Mouse (Mus musculus) layer of hippocampus, postnatal 36 days (tissue): Measurements from ENCODE around the gene Etl4. TPM values are rescaled to one million over a fixed set of nuclear protein-coding genes. Genes with fewer than 3 reads are reported as not detected.
A peak's percentile ranks its signal among the peaks of the same experiment; 100 is the strongest.

Experiments
- DNase-seq, 2 experiments: peaks; one replicate each; pipeline ENCODE4 v3.0.0; 2022
- total RNA-seq, 2 experiments: library from RNA; stranded (reverse); gene quantifications; 2 replicates each; pipeline ENCODE4 v1.2.3; 2021

Etl4 gene
- total RNA-seq, 2 experiments from 2014 or later: 70.1 to 73.3 TPM

DNA sequence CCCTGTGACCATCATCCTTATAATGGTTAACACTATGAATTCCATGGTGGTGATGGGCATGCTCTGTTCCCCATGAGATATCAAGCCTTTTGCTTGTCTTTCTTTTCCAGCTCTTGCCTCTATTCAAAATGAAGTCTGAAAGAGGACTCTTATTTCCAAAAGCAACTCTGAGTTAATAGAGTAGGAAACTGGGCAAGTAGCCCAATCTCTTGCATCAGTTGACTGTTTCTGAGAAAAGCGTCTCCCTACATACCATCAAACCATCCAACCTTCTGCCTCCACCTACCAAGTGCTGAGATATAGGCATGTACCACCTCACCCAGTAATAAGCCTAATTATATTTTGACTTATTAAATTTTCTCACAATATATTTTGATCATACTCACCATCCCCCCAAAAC is 658.9 kb downstream of the Etl4 start:
- no peak for DNase-seq

DNA sequence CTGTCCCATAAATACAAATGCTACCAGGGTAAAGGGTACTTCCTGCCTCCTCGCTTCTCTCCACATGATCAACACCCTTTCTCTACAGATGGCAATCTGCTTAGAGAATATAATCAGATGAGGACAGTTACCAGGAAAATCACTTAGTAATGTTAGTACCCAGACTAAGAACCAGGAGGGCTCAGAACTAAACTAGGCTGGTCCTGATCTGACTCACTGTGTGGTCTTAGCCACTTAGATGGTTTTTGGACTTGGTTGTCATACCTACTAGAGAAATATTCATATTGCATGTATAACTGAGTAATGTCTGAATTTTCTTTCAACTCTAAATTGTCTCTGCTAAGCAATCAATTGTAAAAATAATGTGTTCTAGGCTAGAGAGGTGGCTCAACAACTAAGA is 662.4 kb downstream of the Etl4 start:
- DNase-seq: no peak

DNA sequence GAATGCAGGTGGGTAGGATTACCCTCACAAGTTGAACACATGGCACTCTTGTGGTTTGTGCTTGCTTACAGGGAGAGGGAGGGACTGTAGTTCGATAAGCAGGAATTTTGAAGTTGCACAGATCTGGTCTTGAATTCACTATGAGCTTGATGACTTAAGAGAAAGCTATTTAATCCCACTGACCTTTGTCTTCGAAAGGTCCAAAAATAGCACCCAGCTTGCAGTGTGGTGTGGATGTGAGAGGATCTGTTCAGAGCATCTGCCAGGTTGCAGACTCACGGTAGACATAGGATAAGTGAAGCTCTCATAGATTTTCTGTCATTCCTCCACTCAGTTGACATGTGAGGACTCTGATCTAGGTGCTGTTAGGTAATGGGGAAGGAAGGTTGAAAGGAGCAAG is 670.8 kb downstream of the Etl4 start:
- DNase-seq: no peak

DNA sequence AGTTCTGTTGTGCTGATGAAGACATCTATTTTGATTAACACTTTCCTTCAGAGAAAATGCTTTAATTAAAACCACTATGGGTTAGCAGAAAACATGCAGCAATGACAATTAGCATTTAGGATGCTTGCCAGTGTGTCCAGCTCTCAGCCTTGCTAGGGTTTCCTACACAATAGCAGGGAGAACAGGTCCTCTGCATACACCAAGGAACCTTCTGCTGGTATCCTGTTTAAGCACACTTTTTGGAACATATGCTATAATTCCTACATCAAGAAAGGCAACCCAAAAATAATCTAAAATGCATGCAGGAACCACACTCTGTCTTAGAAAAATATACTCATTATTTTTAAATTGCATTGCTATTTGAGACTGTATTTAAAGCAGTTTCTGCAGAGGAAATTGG is 673.5 kb downstream of the Etl4 start:
- no peak for DNase-seq

DNA sequence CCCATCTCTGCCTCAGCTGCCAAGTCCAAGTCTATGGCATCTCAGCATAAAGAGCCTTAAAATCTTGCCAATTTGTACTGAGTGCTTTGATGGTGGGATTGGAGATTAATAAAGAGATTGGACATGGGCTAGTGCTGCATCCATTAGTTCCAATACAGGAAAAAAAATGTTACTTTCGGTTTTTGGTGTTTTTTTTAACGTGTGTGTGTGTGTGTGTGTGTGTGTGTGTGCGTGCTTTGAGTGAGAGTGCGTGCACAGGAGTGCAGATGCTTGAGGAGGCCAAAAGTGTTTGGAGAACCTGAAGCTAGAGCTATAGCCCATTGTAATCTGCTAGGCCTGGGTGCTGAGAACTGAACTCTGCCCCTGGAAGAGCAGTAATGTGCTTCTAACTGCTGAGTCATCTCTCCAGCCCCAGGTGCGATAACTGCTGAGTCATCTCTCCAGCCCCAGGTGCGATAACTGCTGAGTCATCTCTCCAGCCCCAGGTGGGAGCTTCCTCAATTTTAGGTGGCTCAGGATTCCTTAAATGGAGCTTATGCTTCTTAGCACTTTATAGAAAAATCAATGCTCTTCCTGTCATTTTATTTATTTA is 674.1 kb downstream of the Etl4 start:
- DNase-seq: no peak

DNA sequence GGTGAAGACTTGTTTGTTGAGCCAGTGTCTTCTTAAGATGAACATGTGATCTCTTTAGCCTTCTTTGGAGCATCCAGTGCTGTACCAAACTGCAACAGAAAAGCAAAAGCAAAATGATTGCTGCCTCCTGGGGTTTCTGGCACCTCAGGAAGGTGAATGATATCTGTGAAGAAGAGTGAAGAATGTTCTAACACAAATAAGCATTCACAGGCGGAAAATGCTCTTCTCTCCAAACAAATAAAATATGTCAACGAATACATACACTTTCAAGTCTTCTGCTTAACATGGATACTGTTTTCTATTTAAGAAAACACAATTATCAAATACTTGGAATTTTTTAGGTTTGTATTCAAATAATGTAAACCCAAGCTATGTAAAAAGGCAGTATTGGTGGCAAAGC is 678.3 kb downstream of the Etl4 start:
- DNase-seq: no peak

DNA sequence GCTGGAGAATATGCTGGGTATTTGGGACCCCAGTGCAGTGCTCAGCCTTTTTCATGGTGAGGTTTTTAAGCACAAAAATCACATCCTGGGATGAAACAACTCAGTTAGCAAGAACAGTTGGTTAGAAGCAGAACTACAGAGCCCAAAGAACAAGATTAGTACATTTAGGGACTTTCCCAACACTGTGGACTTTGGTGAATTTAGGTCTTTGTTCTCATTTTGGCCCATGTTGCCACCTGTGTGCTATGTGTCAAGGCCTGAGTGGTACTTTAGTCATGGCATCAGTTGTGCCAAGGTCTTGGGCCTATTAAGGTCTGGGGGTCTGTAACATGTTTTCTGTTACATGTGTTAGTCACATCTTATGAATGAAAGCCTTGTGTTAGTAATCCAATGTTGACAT is 679.1 kb downstream of the Etl4 start:
- DNase-seq: no peak

DNA sequence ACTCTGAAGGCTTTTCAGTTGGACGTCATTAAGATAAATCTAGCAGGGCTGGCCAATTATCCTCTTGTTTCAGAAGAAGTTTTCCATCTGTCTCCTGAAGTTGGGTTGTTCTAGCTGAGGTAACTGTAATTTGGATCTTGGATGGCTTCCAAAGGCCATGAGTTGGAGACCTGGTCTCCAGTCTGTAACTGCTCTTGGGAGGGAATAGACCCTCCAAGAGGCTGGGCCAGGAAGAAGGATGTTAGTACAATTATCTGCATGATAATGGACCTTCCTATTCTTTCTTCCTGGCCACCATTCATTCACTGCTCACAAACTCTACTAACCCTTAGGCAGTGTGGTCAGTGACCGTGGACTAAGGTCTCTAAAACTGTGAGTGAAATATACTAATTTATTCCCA is 684.5 kb downstream of the Etl4 start:
- DNase-seq: no peak

DNA sequence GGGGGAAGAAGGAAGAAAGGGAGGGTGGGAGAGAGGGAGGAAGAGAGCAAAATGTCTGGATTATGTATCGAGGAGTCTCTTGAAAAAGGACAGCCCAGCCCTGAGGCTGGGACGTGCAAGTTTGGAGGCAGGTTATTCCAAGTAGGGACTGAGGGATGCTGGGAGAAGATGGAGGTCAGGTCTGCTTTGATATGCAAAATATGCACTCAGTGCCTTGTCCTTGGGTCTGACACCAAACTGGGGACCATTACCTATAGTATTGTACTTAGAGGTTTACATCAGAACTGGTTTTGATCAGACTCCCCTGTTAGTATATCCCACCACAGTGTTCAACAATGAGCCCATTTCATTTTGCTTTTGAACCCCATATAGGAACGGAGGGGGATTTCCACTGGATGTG is 685.4 kb downstream of the Etl4 start:
- no peak for DNase-seq

DNA sequence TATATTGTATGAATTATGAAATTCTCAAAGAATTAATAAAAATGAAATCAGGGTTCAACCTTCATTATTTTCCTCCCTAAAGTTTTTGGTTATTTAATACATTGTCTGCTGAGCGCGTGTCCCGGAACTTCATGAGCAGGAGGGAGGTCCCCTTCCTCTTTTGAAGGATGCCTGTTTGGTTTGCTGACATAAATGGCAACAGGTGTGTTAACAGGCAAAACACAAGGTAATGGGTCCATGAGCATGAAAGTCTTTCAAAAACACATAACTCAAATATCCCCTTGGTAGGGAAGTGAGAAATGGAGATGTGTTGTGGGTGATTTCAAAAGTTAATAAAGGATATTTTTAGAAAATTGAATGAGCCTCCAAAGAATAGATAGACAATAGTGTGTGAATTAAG is 687.0 kb downstream of the Etl4 start:
- no peak for DNase-seq

DNA sequence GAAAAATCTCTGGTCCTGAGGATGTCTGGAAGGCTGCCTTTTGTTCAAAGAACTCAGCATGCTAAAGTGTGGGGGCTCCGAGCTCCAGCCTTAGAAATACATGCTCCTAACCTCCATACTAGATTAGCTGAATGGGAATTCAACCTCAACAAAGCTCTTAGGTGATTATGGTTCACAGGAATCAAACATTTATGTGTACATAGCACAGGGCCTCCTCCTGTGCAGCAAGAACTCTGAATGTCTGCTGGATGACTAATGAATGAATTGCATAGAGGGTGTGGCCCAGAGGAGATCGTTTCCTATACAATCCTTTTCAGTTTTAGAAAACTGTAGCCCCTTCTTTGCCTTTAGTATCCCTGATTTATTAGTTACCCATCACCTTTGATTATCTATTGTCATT is 687.6 kb downstream of the Etl4 start:
- no peak for DNase-seq

DNA sequence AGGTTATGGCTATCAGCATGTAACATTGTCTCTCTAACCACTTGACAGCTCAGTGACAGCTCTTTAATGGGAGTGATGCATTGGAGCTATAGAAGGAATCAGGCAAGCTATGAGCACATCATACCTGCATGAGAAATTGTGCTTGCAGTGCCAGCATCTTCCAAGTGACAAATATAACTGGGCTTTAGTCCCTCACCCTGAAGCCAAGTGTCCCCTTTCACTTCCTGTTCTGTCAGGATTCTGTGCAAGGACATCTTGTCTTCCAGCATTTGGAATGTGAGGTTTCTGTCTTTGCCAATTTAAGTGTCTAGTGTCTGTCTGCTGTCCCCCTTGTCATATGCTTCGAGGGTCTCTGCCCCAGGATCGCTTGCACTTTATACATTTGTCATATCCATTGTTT is 693.1 kb downstream of the Etl4 start:
- no peak for DNase-seq

DNA sequence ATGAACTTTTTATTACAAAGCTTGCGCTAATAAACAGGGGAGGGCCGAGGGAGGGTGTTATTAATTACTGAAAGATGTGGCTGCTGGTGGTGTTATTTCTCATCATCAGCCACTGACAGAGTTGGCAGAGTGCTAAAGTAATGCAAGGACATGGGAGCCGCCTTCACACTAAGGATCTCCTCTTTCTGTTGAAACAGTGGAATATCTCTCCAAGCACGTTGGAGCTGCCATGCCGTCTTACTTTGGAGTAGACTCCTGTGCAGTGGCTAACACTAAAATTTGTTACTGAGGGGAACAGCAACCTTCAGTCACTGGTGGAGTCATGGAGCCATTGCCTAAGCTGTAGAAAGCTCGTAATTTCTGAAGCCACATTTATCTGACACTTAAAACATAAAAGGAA is 694.0 kb downstream of the Etl4 start:
- no peak for DNase-seq

DNA sequence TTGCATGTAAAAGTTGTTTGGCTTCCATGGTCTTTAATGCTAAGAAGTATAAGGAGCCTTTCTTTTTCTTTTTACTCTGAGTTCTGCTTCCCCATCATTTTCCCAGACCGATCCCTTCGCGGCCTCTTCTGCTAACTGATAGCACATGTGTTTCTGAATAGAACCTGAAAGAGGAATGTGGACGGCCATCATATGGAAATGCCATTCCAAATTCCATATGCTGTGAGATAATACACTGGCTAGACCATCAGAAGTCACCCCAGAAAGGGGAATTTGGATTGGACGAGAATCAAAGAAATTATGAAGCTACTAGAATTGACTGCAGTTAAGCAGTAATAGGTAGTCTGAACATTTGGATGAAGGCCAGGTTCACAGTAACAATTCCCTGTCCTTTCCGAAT is 694.4 kb downstream of the Etl4 start:
- no peak for DNase-seq

DNA sequence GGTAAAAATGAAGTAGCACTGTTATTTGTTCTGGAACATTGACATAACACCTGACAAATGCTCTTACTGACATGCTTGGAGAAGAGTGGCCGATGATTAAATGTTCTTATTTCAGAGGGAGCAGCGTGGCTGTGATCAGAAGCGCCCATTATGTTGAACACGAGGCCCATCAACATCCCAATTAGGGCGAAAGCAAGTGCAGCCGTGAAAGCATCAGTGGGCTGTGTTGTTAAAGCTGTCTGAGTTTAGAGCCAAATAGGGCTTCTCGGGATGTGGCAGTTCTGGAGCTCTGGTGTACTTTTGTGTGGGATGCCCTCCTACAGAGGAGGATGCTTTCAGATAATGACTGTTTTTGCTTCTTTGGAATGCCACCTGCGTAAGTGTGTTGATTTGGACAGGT is 699.6 kb downstream of the Etl4 start:
- DNase-seq: peak in 1 of 2 experiments; percentile 5

DNA sequence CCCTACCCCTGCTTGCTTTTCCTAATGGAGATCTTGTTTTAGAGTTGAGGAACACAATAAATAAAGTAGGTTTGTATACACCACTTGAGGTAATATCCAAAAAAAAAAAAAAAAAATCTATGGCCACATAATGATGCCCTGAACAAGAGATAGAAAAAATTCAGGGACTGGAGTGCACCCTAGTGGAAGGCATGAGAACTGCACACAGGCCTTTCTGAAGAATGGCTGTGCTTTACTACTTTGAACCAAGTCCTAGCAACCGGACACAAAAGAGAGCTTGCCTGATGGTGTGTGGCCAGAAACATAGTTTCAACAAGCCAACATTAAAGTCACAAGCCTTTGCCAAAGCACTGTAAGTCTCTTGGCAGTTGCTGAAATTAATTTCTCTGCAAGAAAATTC is 706.4 kb downstream of the Etl4 start:
- DNase-seq: no peak

DNA sequence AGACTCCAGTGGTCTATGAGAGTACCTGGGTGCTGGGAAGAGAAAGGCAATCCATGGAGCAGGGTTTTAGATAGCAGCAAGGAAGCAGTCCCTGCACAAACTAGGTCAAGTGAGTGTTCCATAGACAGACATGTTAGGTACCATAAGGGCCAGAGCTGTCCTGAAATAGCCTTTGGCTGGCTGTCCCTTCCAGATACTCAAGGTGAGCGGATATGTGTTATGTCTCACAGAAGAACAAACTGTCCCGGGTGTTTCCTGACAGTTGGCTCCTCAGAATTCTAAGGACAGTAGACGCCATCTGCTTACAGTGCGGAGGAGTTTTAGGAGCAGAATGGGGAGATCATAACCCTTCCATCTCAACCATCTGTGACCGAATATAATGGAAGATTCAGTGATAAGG is 708.8 kb downstream of the Etl4 start:
- DNase-seq: no peak

DNA sequence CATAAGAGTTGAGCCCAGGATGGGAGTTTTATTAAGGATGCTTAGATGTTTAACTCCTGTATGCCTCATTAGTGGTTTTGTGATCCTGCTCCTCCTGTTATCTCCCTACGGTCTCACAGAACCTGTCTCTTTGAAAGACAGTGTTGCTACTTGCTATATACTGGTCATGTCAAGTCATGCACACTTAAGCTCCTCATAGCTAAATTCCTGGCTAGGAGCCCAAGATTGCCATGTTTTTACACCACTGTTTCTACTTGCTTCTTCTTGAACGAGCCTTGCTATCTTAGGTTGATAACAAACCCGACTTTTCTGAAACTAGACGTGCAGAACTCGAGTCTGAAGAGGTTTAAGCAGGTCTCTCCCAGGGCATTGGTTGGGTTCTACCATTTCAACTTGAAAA is 710.3 kb downstream of the Etl4 start:
- no peak for DNase-seq

DNA sequence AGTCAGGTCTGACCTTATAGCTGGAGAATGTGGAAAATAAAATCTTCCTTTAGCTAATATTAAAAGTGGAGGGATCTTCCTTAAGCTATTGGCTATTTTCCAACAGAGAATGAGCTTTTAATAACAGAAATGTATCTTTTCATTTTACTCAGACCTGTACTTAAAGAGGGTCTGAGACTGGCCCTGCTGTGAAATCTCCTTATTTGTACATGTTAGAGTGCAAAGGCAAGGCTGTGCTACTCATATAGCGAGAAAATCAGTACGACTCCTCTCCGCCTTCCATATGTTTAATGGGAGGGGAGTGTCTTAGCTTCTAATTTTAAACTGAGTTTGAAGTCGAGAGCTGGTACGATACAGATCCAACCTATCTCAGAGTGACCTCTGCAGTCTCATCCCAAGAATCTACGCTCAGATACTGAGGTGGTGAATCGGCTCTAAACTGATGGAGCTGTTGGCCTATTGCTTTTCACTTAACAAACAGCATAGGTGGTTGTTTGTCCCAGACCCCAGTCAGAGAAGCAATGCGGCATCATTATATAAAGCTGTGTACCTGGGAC is 719.7 kb downstream of the Etl4 start:
- no peak for DNase-seq

DNA sequence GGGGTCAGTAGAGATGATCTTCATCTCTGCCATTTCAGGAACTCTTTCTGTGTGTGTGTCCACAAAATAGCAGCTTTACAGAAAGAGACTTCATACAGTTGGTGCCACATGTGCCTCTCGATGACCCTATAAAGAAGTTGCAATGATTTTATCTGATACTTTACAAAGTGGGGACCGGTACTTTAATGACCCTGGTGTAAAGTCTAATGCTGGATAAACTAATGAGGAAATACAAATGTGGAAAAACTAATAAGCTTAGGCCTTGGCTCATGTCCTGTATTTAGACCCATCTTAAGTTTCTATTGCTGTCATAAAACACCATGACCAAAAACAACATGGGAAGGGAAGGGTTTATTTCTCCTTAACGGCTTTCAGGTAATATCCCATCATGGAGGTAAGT is 729.0 kb downstream of the Etl4 start:
- no peak for DNase-seq

DNA sequence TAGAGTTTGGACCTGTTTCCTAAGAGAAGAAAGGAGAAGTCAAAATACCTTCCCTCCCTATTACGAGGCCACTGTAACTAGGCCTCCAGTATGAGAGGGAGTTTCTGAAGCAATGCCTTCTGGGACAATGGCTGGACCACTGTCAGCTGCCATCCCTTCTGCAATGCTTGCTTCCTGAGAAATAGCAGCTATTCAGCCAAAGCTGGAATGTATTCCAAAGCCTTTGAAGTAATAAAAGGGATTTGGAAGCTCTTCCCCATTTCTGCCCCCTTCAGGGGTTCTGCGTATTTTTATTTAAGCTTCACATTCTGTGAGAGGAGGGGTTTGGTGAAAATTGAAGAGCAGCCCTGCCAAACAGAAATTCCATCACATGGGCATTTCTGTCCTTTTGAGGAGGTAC is 730.1 kb downstream of the Etl4 start:
- no peak for DNase-seq

DNA sequence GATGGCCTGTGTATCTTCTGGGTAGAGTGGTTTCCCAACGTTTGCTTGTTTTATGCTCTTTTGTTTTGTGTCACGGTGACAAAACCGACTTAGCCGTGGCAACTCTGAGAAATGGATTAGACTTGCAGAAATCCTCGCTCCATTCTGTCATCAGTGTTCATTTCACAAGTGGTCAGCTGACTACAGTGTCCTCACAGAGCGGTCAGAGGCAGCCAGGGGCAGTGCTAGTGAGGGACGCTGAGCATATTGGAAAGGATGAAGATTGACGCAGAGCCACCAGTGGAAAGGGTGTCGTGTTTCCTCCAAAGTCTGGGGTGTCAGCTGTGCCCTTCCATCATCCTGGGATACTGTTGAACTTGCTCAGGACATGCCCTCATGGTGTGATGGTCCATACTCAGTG is 733.2 kb downstream of the Etl4 start:
- no peak for DNase-seq

DNA sequence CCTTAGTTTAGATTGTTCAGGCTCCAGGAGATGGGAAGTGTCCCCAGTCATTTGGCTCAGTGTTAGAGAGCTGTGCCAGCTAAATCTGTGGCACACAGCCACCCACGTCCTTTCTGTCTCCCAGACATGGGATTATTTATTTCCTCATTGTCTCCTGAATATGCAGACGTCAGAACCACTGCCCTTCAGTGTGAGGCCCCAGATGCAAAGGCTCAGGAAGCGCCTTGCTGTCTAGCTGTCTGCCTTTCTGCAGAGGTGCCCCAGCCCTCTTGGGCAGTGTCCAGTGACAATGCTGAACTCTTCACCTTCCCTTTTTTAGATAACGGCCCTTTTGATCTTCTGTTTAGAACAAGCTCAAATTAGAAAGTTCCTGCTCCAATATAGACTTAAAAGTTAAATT is 740.2 kb downstream of the Etl4 start:
- peak; percentile 47 to 52 for DNase-seq

DNA sequence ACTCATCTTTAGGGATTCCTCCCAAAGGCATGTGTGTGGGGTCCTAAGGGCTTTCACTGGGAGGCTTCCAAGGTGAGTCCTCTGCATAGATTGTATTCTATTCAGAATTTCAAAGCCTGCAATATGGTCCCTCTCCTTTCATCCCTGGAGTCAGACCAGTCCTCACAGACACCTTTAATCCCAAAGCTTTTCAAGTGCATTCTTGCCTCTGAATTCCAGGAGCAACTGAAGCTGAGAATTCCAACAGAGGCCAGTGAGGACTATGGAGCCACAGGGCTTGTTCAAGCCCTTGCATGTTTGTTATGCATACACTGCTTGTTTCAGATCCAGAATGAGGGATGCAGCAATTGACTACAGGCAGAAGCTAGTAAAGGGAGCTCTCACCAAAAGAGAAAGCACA is 743.5 kb downstream of the Etl4 start:
- no peak for DNase-seq

DNA sequence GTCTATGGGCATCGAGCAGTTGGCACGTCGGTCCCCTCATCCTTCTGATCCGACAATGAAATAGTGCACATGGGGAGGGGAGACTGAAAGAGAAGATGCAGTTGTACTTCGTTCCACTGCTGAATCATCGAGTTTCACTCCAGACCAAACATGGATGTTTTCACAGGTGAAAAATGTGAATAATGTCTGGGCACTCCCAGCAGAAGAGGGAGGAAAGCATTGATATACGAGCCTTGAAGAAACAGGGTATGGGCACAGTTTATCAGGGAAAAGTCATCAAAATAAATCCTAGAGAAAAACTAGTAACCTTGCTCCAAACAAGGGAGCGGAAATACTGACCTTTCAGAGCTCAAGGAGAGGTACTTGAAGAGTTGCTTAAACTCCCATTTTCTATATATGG is 744.5 kb downstream of the Etl4 start:
- DNase-seq: no peak
